Mouse (Mus musculus): ENCODE measurements around the gene Dnajc9.
A peak's percentile ranks its signal among the peaks of the same experiment; 100 is the strongest.

Dnajc9 gene

DNA sequence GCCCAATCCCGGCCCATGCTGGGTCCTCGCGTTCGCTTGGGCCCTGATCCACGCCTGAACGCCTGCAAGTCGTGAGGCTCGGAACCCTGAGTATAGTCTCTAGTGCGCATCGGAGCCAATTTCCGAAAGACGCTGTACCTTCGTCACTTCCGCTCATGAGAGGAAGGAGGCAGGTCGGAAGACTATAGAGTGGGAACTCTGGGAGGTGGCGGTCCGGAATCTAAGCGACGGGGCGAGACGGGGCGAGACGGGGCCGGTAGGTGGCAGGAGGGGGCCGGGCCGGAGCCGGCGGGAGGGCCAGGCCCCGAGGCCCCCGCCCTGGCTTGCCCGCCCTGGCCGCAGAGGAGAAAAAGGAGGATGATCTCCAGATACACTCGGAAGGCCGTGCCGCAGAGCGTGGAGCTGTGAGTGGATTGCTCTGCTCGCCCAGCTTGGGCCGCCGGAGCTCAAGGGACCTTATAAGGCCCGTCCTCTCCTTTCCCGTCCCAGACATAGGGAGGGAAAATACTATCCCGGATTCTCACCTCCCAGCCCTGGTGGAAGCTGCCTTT is 40.6 kb downstream of the Dnajc9 start, which contains the start of the genes Ecd and Fam149b:
Ecd (minus strand) TSS at position 131 of the 551 bp plus-strand sequence.
Fam149b (plus strand) TSS at position 172 of the 551 bp plus-strand sequence.
- DNase-seq = peak; percentile 93 to 95

DNA sequence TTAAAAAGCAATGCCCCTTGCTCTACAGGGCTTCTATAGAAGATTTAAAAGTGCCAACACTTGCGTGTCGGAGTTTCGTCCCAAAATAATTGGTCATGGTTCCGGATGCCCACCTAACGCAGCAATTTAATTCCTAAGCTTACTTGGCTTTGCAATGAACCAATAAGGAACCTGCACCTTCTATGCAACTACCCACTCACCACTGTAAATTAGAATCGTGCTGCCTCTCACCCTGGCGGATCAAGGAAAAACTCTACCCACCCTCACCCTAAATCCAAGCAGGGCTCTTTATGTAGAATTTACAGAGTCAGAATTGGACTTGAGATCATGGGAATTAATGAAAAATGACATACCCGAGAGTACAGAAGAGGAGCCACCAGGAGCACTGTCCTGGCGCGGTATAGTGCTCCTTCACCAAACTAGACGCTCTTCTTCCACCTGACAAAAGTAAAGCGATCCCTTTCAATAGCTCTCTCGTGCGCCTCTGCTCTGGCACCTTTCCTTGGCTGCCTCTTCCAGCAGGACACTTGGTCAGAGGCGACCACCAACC is 41.2 kb downstream of the Dnajc9 start:
- DNase-seq = peak in 1 of 2 experiments; percentile 1

GRCm38 (mm10) chr14:20345885-20346284 is 42.8 kb downstream of the Dnajc9 start:
- DNase-seq = no peak

- peak in 1 of 2 experiments; percentile 23 for DNase-seq
These were observed 47.8 kb downstream of the Dnajc9 start for GRCm38 (mm10) chr14:20340866-20341265.

DNA sequence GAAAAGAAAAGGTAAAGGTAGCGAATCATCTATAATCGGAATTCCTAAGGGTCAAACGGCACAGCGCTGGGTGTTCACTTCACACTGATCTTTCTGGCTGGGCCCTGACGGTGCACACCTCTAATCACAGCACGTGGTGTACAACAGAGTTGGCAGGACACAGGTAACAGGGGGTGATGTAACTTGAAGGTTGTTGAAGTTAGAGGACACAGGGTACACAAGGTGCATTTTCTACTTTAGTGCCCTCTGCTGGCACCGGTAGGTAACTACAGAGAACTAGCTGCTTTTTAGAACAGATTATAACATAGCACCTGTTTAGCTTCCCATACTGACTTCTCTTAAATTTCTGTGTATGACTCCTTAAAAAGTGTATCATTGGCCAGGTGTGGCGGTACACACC is 48.6 kb downstream of the Dnajc9 start:
- DNase-seq = peak; percentile 29 to 52

- no peak for DNase-seq
These were observed 49.3 kb downstream of the Dnajc9 start for GRCm38 (mm10) chr14:20339415-20339814.

All from kidney, postnatal 36 days (tissue).